Mouse (Mus musculus) erythroblast, embryonic 14.5 days (primary cell): ENCODE results near the gene Slc4a8.

Experiments
- GATA1 ChIP-seq: IDR thresholded peaks from 2 replicates; pipeline ENCODE4 v1.6.1; 2012; ENCODE audit warnings: low read length, inconsistent platforms, mixed read lengths
- TAL1 ChIP-seq: IDR thresholded peaks from 3 replicates; pipeline ENCODE4 v1.6.1; 2012; ENCODE audit warnings: low read length, inconsistent platforms, mixed read lengths

DNA sequence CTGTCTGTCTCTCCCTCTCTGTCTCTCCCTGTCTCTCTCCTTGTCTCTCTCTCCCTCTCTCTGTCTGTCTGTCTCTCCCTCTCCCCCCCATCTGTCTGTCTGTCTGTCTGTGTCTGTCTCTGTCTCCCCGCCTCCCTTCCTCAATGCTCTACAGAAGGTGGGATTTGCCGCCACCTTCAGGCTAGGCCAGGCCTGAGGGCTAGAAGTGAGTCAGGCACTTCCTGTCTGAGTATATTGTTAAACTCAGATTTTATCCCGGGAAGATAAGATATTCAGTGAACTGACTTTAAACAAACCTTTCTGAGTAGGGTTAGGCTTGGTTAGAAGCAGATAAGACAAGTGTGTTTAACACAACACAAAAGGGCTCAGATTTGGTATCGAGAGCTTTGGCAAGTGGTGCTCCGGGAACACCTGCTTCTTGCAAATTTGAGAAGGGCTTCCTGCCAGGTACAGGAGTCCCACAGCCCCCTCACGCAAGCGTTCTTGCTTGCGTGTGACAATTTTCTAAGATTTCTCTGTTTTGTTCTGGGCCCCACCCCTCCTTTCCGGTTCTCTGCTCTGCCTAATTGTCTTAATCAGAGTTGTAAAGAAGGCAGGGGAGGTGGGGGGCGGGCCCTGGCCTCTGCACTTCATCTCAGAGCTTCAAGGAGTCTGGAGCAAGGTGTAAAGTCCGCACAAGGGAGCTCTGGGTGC, 6.6 kb upstream of the Slc4a8 start:
- TF ChIP-seq GATA1 (no peak), TAL1 (no peak)
